Mouse (Mus musculus) stomach, postnatal 0 days (tissue): ENCODE measurements at regions not wholly inside any gene's neighbourhood (a gene's known extent, or its start where the extent isn't known, plus 50 kb on each side); places are given as distances from the start of the nearest gene placed in this dataset.

Experiments used
- ATAC-seq: fragments of 200-750 bp; cut with Nextera tagmentation; 2 replicates; pipeline ENCODE4 v1.8.0; 2017; ENCODE audit not compliant: low FRiP score, low TSS enrichment
- DNase-seq: peaks from one replicate; pipeline ENCODE4 v3.0.0-alpha.2; 2016; ENCODE audit warnings: low spot score
- H3K27ac ChIP-seq: fragments of 300-500 bp; sonication (generic); replicated peaks from 2 replicates; pipeline ENCODE4 v1.5.1; 2014; ENCODE audit warnings: mild to moderate bottlenecking, control low read depth
- H3K27me3 ChIP-seq: fragments of 300-500 bp; sonication (generic); 2 replicates; pipeline ENCODE4 v1.6.1; 2014; ENCODE audit warnings: low read length; ENCODE audit not compliant: control insufficient read depth, insufficient read depth
- H3K36me3 ChIP-seq: fragments of 300-500 bp; sonication (generic); 2 replicates; pipeline ENCODE4 v1.6.1; 2014; ENCODE audit warnings: low read length, mixed read lengths; ENCODE audit not compliant: control insufficient read depth, insufficient read depth
- H3K4me1 ChIP-seq: fragments of 300-500 bp; sonication (generic); replicated peaks from 2 replicates; pipeline ENCODE4 v1.6.1; 2014; ENCODE audit warnings: antibody characterized with exemption; ENCODE audit not compliant: control insufficient read depth, insufficient read depth
- H3K4me2 ChIP-seq: fragments of 300-500 bp; sonication (generic); replicated peaks from 2 replicates; pipeline ENCODE4 v1.6.1; 2014; ENCODE audit warnings: low read depth, mild to moderate bottlenecking, control low read depth, moderate library complexity
- H3K4me3 ChIP-seq: fragments of 300-500 bp; sonication (generic); 2 replicates; pipeline ENCODE4 v1.5.1; 2014; ENCODE audit warnings: low read depth, low read length, control low read depth
- H3K9ac ChIP-seq: fragments of 300-500 bp; sonication (generic); 2 replicates; pipeline ENCODE4 v1.6.1; 2014; ENCODE audit warnings: mild to moderate bottlenecking, low read length, control low read depth, mixed read lengths
- H3K9me3 ChIP-seq: fragments of 300-500 bp; sonication (generic); 2 replicates; pipeline ENCODE4 v1.6.1; 2016; ENCODE audit warnings: low read length; ENCODE audit not compliant: control insufficient read depth
- CTCF ChIP-seq: IDR thresholded peaks from 2 replicates; pipeline ENCODE4 v1.5.1; 2016; ENCODE audit warnings: antibody characterized with exemption, low read depth, mild to moderate bottlenecking, moderate library complexity
- EP300 ChIP-seq: optimal IDR thresholded peaks from 2 replicates; pipeline ENCODE3; 2016; ENCODE audit warnings: antibody characterized with exemption
- WGBS: fragments of 180-500 bp; shearing (Covaris S2); extraction: QIAGEN DNeasy Blood & Tissue Kit; methylation state at CpG from one replicate; pipeline ENCODE4 v1.1.7; 2014; 5-methylcytosine and 5-hydroxymethylcytosine counted together

DNA sequence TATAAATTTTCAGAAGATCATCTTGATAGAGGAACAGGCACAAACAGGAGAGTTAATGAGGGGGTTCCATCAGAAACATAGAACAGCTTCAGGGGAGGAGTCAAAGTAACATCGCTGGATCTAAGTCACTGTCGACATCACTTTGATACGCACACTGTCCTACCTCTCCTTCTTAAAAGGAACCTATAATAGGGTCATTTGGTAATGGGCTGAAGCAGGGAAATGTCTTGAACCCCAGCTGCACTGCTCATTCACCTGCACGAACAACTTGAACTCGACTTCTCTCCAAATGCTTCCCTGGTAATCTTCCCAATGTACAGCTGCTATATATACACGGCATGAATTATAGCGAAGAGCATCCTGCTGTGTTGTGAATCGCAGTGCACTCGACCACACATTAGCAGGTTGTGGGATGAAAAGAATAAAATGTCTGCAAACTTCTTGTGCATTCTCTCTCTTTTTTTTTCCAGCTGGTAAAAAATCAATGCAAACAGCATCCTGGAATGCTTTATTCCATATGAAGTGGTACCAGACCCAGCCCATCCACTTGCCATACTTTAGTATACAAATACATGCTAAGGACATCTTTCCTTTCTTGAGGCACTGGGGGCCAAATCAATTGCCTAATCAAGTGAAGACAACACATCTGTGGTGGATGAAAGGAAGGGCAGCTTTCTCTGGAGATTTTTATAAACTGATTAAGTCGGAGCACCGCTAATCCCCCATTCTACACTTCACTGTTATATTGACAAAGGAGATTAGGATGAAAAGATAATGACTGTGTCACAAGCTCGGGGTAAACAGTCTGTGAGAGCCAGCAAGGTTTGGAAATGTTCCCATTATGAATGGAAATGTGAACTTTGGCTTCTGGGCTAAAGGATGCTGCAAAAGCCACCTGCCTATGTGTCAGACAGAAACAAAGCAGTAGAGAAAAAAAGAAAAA is 325.6 kb upstream of the Itga1 start:
- 58% methylated on average over 12 of the region's 12 CpGs for whole genome bisulfite sequencing
- Histone ChIP-seq H3K4me2 (no peak overlapping the region), H3K27me3 (no peaks in the 10 kb centered on the region), H3K36me3 (no peaks in the 10 kb centered on the region), H3K4me1 (no peaks in the 10 kb centered on the region), H3K4me3 (no peak overlapping the region), H3K27ac (no peak overlapping the region), H3K9ac (no peak overlapping the region), H3K9me3 (no peaks in the 10 kb centered on the region)
- TF ChIP-seq EP300 = no peak
- TF ChIP-seq CTCF = no peak
- no peak for ATAC-seq
- no peak for DNase-seq

DNA sequence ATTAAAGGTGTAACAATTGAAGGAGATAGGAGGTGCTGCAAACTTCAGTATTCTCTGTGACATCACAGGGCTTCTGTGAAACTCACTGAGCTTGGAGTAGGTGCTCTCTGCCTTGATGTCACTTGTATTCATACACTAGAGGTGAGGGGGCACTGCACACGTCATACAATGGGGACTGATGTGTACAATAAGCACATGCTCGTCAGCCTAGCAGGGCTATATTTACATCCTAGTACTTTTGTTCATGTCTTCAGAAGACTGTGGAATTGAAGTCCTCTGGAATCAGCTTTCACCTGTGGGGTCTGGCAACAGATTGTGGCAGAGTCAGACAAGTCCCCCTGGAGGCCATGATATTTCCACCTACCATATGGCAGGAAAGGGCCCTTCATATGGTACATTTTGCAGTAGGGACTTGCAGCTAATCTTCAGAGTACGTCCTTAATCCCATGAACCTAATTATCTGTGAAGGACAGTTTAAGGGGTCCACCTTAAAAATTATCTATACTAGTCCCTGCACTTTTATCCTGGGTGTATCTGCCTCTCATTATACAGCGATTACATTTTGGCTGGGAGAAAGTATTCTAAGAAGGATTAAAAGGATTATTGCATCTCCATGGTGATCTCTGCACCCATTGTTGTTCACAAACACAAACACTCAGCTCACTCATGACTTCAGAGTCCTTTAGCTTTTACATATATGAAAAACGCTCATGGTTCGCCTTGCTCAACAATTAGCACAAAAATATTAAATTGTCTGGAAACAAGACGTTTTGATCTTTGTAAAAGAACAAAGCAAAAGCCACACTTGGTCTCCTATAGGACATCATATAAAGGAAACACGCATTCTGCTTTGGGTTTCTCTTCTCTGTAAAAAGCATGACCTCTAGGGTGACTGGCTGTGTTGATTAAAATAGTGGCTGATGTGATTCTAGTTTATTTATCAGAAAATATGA is 324.1 kb upstream of the Itga1 start:
- WGBS = 69% methylated on average over 8 of the region's 8 CpGs
- Histone ChIP-seq H3K36me3 (no peaks in the 10 kb centered on the region), H3K9ac (no peak overlapping the region), H3K27me3 (no peaks in the 10 kb centered on the region), H3K4me2 (no peak overlapping the region), H3K4me3 (no peak overlapping the region), H3K9me3 (no peaks in the 10 kb centered on the region), H3K27ac (no peak overlapping the region), H3K4me1 (no peaks in the 10 kb centered on the region)
- DNase-seq (no peak), ATAC-seq (no peak)
- TF ChIP-seq CTCF (no peak), EP300 (no peak)

DNA sequence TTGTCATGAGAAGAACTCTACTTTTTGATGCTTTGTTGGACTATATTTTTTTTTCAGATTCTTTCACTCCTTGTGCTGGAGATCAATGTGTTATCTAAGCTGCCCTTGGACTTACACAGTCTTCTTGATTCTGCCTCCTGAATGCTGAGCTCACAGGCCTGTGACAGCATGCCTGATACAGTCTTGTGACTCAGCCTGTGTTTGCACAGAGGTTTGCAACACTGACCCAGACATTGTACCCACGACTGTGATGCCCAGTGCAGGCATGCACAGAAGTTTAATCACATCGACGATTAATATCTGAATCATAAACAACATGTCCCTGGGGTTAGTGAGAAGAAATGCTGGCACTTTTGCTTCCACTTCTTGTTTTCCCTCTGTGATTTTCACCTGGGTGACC is 322.0 kb upstream of the Itga1 start:
- Histone ChIP-seq H3K4me1 (no peaks in the 10 kb centered on the region), H3K27me3 (no peaks in the 10 kb centered on the region), H3K4me2 (no peak overlapping the region), H3K4me3 (no peak overlapping the region), H3K9me3 (no peaks in the 10 kb centered on the region), H3K9ac (no peak overlapping the region), H3K36me3 (no peaks in the 10 kb centered on the region), H3K27ac (no peak overlapping the region)
- WGBS = 54% methylated on average over 3 of the region's 3 CpGs
- DNase-seq (no peak), ATAC-seq (no peak)
- TF ChIP-seq CTCF (no peak), EP300 (no peak)

DNA sequence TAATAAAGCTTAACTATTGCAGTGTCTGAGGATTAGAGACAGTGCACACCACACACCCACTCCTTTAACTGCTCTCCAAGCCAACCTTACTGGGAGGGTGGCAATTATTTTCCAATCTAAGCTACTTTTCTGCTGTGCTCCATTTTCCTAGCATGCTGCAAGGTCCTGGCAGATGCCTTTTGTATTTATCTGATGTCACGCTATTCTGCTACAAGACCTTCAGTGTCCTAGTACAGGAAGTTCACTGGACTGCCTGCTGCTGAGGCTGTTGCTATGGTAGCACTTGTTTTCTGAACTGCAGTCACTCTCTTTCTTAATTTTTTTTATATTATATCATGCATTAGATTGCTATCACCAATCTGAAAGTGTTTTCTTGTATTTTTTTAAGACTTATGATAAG is 319.7 kb upstream of the Itga1 start:
- ATAC-seq = no peak
- 39% methylated on average over 1 of the region's 1 CpGs for WGBS
- Histone ChIP-seq H3K36me3 (no peaks in the 10 kb centered on the region), H3K9ac (no peak overlapping the region), H3K4me2 (no peak overlapping the region), H3K9me3 (no peaks in the 10 kb centered on the region), H3K27ac (no peak overlapping the region), H3K4me3 (no peak overlapping the region), H3K4me1 (no peaks in the 10 kb centered on the region), H3K27me3 (no peaks in the 10 kb centered on the region)
- no peak for TF ChIP-seq CTCF
- TF ChIP-seq EP300 = no peak
- DNase-seq = no peak

DNA sequence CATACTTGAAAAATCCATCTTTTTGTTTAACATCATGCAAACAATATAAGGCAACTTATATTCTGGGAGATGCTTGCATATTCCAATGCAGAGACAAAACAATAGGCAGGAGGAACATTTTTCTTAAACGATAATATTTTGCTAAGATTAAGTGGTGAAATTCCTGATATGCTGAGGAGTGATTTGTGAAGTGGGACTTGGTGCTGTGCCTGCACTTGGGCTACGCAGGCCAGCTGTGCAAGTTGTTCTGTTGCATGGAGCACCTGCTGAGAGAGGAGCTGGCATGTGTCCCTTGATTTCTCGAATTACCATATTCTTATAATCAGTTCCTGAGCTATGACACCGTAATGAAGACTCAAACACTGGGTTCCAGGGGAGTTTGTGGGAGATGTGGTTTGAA is 316.1 kb upstream of the Itga1 start:
- DNase-seq = no peak
- no peak for ATAC-seq
- Histone ChIP-seq H3K9ac (no peak overlapping the region), H3K9me3 (no peaks in the 10 kb centered on the region), H3K27me3 (no peaks in the 10 kb centered on the region), H3K4me3 (no peak overlapping the region), H3K27ac (no peak overlapping the region), H3K4me2 (no peak overlapping the region), H3K4me1 (no peaks in the 10 kb centered on the region), H3K36me3 (no peaks in the 10 kb centered on the region)
- TF ChIP-seq EP300 = no peak
- TF ChIP-seq CTCF = no peak
- WGBS = 68% methylated on average over 4 of the region's 4 CpGs
